Mouse (Mus musculus): ENCODE data around the gene Grid2ip. TPM values are rescaled to one million over a fixed set of nuclear protein-coding genes. Genes with fewer than 3 reads are reported as not detected.

Gene Grid2ip
- polyA plus RNA-seq, 1 experiment from 2014 or later, result 0.78 TPM

GRCm38 (mm10) chr5:143441753-143442152 is 84.6 kb downstream of the Grid2ip start:
- WGBS, result 83% methylated on average over 12 of the region's 12 CpGs

More at GRCm38 (mm10) chr5:143441753-143442152, 84.6 kb downstream of the Grid2ip start:
- H3K27me3 ChIP-seq, result no peaks in the 10 kb centered on the region
- H3K4me2 ChIP-seq (replicated peaks), result no peak overlapping the region
- H3K9ac ChIP-seq, result no peak overlapping the region
- no peaks in the 10 kb centered on the region for H3K4me1 ChIP-seq
- H3K36me3 ChIP-seq, result no peaks in the 10 kb centered on the region
- no peak for ATAC-seq (ENCODE audit: low FRiP score, low read depth)
- no peaks in the 10 kb centered on the region for H3K9me3 ChIP-seq
- no peak overlapping the region for H3K27ac ChIP-seq
- no peak overlapping the region for H3K4me3 ChIP-seq

Other genes starting within 250 kb of the Grid2ip start
- 45.7 and 49.4 TPM in 2 replicates for gene Rnf216, start 244.3 kb upstream of the Grid2ip start, polyA plus RNA-seq (2015; fragmentation: Nextera tagmentation; extraction: Ambion mirVana)
- gene Olfr718-ps1, start 209.8 kb upstream of the Grid2ip start, polyA plus RNA-seq (2015; fragmentation: Nextera tagmentation; extraction: Ambion mirVana), result 0.05 TPM in 2 replicates
- 17.7 and 17.9 TPM in 2 replicates for gene Rbak, start 176.6 kb upstream of the Grid2ip start, polyA plus RNA-seq (2015; fragmentation: Nextera tagmentation; extraction: Ambion mirVana)
- not detected in 2 replicates for gene Spdye4b, start 176.3 kb upstream of the Grid2ip start, polyA plus RNA-seq (2015; fragmentation: Nextera tagmentation; extraction: Ambion mirVana)
- not detected in 2 replicates for gene Spdye4a, start 130.4 kb upstream of the Grid2ip start, polyA plus RNA-seq (2015; fragmentation: Nextera tagmentation; extraction: Ambion mirVana)
- 20.3 and 21.5 TPM in 2 replicates for gene Zfp12, start 122.2 kb upstream of the Grid2ip start, polyA plus RNA-seq (2015; fragmentation: Nextera tagmentation; extraction: Ambion mirVana)
- gene Zfp316, start 87.3 kb upstream of the Grid2ip start, polyA plus RNA-seq (2015; fragmentation: Nextera tagmentation; extraction: Ambion mirVana), result 4.3 and 4.4 TPM in 2 replicates
- 0.28 and 0.33 TPM in 2 replicates for gene Zfp853, start 63.7 kb upstream of the Grid2ip start, polyA plus RNA-seq (2015; fragmentation: Nextera tagmentation; extraction: Ambion mirVana)
- 37.8 and 37.9 TPM in 2 replicates for gene E130309D02Rik, start 42.0 kb upstream of the Grid2ip start, polyA plus RNA-seq (2015; fragmentation: Nextera tagmentation; extraction: Ambion mirVana)
- 84.4 and 94.9 TPM in 2 replicates for gene Zdhhc4, start 28.1 kb upstream of the Grid2ip start, polyA plus RNA-seq (2015; fragmentation: Nextera tagmentation; extraction: Ambion mirVana)
- gene Kdelr2, start 46.5 kb downstream of the Grid2ip start, polyA plus RNA-seq (2015; fragmentation: Nextera tagmentation; extraction: Ambion mirVana), result 433 and 435 TPM in 2 replicates
- 9.6 TPM in 2 replicates for gene Daglb, start 107.2 kb downstream of the Grid2ip start, polyA plus RNA-seq (2015; fragmentation: Nextera tagmentation; extraction: Ambion mirVana)
- gene Rac1, start 170.7 kb downstream of the Grid2ip start, polyA plus RNA-seq (2015; fragmentation: Nextera tagmentation; extraction: Ambion mirVana), result 433 and 450 TPM in 2 replicates

Data from limb, embryonic 13.5 days (tissue).